Mouse (Mus musculus) embryo, embryonic 9.5 days (tissue): ENCODE measurements at regions not wholly inside any gene's neighbourhood (a gene's known extent, or its start where the extent isn't known, plus 50 kb on each side); places are given as distances from the start of the nearest gene placed in this dataset.

Experiments
- DNase-seq: peaks from one replicate; pipeline ENCODE4 v3.0.0-alpha.2; 2017; ENCODE audit errors: extremely low spot score

DNA sequence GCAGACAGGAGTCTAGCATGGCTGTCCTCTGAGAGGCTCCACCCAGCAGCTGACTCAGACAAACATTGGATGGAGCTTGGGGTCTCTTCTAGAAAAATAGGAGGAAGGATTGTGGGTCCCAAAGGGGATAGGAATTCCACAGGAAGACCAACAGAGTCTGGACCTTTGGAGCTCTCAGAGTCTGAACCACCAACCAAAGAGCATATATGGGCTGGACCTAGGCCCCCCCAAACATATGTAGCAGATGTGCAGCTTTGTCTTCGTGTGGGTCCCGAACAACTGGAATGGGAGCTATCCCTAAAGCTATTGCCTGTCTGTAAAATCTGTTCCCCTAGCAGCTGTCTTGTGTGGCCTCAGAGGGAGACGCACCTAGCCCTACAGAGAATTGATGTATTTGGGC is 50.1 kb upstream of the Cpm start:
- no peak for DNase-seq

DNA sequence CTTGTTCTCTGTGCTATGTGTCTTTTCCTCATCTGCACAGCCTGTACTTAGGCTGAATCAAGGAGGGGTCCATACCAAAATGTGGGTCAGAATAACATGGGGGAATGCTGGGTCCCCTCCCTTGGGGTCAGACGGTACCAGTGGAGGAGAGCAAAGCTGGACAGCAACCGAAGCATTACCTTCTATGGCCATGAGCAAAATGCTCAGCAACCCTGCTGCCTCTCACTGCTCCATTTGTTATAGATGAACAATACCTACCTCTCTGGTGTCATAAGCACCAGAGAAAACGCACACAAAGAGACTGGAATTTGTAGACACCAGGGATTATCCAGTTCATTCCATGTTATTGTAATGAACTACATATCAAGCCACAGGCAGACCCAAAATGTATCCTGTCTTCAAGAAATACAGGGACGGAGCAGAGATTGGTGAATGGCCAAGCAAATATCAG is 50.6 kb upstream of the Cpm start:
- no peak for DNase-seq

DNA sequence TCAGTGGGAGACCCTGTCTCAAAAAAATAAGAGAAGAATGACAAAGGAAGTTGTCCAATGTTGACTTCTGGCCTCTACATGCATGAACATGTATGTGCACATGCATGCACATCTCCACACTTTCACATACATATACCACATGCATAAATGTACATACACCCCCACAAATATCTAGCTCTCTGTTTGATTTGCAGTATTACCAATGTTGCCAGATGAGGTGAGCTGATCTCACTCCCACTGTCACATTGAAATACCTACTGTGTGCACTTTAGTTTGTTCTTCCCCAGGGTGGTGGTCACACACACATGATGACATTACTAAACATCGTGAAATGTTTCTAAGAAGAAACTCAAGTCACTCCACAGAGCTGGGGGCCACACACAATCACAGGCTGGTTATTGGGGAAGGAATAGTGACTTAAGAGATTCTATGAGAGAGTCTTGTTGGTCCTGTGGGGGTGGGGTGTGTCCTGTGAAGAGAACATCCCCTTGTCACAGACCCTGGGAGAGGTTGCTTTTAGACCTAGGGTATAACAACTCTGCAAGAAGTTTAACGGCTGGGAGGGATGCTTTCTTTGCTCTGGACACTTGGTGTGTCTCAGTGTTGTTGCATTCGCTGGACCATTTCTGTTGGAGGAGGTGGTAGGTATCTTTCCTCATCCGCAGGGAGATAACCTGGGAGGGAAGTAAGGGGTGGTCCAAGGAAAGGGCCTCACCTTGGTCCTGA is 51.2 kb upstream of the Cpm start:
- DNase-seq: no peak

DNA sequence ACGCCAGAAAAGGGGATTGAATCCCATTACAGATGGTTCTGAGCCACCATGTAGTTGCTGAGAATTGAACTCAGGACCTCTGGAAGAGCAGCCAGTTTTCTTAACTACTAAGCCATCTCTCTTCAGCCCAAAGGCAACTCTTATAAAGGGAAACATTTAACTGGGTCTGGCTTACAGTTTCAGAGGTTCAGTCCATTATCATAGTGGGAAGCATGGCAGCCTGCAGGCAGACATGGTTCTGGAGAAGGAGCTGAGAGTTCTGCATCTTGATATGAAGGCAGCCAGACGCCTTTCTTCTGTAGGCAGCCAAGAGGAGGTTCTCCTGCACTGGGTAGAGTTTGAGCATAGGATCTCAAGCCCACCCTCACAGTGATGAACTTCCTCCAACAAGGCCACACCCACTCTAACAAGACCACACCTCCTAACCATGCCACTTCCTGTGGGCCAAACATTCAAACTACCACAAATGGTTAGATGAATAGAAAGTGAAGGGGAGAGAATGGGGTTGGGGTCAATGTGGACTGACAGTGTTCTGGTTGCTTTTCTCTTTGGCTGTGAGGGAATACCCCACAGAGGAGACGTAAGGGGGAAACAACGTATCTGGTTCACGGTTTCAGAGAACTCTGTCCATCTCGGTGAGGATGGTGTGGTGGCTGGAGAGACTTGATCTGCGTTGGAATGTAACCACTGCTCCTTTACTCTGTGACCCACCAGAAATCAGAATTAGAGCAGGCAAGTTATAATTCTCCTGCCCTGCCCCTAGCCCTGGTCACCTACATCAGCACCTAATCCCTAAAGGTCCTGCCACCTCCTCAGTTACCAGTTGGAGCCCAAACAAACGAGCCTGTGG is 52.2 kb upstream of the Cpm start:
- DNase-seq: no peak

DNA sequence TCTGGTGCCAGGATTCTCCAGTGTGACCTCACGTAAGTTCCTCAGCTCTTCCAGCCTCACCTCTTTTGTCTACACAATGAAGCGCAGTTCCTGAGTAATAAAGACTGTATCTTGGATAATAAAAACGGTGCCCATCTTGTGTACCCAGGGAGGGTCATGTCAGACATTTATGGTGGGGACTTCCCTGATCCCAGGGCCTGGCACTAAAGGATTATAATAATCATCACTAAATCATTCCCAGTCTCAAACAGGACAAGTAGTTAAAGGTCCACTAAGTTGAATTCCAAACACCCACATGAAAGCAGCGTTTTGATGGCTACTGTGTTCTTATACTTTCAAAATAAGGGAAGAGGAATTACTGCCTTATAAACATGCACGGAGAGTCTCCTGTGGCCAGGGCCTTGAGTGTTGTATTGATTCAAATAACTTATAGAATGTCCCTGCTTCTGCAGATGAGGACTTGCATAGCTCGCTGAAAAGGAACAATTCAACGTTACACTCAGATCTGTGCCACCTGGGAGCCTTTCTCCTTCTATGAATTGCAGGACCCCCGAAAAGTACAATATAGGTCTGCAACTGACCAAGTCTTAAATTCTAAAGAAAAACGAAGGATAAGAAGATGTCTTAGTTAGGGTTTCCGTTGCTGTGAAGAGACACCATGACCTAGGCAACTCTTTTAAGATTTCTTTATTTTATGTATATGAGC is 53.0 kb upstream of the Cpm start:
- no peak for DNase-seq

DNA sequence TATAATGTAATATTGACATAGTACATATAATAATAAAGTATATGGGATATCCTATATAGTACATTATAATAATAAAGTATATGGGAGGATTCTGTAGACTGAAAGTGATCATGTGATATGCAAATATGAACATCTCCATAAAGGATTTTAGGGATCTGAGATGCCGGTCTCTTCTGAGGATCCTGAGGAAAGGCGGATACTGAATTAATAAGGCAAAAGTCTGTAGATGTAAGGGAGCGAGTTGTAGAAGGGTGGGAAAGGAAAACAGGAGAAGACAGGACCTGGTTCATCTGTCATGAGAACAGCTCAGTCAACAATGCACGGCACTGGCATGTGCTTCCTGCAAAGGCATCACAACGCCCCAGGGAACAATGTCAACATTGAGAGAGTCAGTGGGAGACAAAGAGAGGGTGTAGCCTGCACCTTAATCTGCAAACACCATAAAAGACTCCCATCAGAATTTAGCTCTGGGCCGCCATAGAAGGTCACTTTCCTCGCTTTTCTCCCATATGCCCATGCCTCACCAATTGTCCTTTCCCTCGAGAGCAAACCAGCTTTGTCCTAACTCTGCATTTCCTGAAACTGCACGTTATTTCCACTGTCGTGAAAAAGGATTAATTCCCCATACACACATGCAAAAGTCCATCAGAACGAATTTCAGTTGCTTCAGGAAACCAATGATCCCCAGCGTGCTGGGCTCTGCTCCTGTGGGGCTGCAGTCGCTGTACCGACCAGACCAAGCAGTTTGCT is 53.7 kb upstream of the Cpm start:
- no peak for DNase-seq

DNA sequence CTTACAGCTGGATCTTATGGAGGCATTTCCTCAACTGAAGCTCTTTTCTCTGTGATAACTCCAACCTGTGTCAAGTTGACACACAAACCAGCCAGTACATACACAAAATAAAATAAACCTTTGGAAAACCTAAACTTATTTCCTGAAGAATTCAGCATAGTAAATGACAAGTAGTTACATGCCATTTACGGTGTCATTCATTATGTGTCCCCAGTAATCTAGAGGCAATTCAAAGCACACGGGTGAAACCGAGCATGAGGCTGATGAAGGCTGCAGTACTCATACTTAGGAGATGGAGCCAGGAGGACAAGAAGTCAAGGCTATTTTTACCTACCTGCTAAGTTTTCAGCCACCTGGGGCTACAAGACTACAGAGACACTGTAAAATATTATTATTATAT is 54.4 kb upstream of the Cpm start:
- DNase-seq: no peak

DNA sequence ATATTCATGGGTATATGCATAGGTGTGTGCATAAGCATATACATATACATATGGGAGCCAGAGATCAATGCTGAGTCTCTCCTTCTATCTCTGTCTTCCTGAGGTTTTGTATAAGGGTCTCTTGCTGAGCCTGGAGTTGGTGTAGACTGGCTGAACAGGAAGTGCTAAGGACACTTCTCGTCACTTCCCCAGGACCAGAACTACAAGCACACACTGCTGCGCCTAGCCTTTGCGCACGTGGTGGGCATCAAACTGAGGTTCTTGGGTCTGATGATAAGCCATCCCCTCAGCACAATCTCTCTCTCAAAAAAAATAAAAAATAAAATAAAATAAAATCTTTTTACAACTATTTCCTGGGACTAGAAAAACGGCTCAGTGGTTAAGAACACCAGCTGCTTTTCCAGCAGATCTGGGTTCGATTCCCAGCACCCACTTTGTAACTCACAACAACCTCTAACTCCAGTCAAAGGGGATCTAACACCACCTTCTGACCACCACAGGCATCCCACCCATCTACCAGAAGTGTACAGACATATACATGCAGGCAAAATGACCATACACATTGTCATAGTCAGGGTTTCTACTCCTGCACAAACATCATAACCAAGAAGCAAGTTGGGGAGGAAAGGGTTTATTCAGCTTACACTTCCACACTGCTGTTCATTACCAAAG is 55.1 kb upstream of the Cpm start:
- no peak for DNase-seq

DNA sequence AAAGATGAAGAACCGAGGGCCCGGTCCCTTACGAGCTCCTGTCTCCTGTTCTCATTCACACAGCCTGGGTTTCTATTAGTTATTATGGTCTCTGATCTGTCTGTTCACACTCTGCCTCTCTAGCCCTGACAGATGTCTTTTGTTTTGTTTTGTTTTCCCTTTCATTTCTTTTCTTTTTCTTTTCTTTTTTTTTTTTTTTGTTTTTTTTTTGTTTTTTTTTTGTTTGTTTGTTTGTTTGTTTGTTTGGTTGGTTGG is 55.8 kb upstream of the Cpm start:
- DNase-seq: no peak

DNA sequence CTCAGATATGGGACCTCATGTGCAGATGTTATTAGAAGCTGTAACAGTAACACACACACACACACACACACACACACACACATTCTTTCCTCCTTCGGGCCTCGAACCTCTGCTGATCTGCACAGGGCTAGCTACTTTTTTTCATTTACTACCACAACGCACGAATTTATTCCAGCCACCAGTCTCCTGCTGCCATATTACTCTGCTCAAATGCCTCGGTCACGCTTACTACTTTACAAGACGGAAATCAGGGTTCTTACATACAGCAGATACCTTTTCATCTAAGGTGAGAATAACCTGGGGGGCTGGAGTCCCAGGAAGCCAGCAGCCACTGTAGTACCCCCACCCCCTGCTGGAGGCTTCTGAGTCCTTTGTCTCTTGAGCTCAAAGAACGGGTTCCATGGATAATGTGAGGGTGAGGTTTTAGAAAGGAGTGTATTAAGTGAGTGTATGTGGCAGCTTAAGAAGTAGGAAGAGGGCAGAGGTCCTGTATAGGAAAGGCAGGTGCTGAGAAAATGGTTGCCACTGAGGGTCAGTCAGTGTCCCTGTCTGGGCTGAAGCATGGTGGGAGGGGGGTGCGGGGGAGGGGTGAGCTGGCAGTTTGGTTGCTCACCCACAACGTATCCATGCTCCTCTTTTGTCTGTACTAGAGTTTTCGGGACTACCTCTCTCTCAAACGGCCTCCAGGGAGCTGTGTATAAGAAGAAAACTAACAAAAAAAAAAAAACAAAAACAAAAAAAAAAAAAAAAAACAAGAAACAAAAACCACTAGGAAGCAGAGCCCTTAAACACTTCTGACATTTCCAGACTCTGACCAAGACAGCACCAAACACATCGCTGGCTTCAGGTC is 56.3 kb upstream of the Cpm start:
- no peak for DNase-seq

DNA sequence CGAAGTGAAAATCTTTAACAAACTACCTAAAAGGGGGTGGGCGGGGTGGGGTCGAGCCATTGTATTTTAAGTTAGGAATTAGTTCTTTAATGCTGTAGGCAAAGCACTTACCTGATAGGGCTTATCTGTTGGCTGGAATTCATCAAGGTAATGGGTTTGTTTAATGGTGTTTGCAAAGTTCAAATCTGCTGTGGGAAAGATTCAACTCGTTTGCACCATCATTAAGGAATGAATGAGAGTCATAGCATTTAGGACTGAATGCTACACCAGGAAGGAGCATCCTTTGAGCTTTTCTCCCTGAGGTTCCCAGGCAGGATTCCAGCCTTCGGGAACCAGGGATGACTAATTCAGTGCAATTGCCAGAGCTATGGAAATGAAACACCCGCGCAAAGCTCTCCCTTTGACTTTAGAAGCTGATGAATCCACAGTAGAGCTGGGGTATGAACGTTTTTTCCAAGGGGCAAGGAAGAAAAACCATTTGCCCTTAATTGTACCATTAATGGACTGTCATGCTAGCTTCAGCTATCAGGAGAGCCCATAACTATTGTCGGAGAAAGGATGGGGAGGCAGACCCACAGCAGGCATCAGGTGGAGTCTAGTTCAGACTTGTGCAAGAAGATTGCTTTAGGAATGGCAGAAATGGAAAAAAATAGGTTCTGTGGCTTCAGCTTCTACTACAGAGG is 57.3 kb upstream of the Cpm start:
- no peak for DNase-seq

DNA sequence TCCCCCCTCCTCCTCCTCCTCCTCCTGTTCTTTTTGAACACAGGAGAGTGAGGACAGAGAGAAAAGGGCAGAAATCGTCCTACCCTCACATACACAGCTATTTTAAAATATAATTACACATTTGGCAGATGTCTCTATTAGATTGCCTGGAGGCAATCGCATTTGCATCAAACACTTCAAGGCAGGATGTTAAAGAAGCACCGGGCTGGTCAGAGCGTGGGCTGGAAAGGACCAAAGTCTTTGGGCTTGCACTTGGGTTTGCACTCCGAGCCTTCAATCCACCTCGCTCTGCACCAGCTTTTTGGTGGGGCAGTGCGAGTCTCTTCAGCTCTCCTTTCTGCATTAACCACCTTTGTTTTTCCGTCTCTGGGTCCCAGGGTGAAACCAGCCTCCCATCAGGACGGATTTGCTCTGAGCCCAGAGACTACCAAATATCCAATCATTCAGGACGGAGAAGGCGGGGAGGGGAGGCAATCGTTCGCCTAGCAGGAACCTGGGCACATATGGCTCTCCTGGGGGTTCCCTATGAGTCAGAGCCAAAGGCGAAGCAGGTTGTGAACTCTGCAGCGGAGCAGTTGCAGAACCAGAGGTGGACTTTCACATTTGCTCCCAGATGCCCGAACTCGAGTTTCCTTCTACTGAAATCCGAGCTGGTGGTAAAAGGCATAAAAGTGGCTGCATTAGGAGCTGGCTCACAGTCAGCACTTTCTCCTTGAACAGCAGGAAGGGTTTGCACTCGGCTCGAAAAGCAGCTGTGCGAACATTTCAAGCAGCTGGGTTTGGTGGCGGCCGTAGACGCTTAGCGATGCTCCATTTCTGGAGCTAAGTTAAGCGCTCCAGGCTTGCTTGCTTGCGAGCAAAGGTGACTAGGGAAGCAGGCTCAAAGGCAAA is 58.1 kb upstream of the Cpm start:
- DNase-seq: peak; percentile 60

DNA sequence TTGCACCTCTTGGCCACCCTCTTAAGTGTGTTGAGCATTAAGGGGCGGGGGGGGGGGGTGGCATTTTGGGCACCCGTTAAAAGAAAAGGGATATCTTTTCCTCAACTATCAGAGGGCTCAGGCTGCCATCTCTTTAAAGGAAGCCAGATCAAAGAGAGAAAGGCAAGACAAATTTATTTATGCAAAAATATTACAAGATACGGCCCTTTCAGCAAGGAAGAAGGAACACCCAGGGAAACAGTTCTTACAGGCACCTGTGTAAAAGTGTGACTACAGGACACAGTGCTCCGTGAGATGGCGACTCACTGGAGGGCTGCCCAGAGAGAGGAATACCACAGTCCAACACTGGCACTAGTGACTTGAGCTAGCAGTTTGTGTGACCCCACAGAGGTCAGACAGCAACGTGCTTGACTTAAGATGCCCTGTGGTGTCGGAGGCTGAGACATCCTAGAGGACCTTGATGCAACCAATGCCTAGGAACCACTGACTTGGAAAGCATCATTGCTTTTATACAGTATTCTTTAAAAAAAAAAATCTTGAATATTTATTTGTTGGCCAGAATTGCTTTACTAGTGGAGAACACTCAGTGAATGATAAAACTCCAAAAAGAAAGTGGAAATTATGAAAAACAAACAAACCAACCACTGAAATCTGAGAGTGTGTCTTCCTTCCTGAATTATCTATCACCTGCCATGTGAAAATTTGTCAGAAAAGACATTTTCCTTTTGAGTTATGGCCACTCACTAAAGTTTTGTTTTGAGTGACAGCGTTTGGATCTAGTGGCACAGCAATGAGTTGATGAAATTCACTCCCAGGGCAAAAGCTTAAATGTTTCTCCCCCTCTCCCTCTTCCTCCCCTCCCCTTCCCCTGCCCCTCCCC is 59.0 kb upstream of the Cpm start:
- DNase-seq: no peak

DNA sequence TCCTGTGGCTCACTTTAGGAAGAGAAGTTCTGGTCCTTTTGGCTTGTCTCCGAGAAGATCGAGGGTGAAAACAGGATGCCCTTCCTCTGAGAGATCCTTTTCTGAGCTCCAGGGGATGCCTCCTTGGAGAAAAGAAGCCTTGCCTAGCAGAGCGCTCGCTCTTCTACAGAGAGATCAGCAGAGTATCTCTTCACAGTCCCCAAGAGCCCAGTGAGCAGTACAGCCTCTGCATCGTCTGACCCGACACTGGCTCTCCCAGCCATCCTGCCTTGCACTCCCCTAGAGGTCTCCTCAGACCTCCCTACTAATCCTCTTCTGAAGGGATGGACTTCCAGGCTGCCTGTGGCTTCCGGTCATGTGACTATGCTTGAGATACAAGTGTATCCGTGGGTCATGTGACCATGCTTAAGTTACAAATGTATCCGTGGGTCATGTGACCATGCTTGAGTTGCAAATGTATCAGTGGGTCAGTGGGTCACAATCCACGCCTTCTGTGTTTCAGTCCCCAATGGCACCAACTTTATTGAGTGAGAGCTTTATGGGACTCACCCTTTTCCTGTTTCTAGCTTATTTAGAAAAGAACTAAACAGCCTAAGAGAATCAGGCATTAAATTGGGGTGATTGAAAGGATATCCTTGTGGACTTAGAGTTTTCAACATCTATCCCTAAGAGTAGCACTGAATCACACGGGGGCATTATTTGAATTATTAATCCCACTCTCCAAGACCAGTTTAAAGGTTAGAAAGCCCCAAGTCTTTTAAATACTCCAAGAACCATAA is 59.8 kb upstream of the Cpm start:
- no peak for DNase-seq

DNA sequence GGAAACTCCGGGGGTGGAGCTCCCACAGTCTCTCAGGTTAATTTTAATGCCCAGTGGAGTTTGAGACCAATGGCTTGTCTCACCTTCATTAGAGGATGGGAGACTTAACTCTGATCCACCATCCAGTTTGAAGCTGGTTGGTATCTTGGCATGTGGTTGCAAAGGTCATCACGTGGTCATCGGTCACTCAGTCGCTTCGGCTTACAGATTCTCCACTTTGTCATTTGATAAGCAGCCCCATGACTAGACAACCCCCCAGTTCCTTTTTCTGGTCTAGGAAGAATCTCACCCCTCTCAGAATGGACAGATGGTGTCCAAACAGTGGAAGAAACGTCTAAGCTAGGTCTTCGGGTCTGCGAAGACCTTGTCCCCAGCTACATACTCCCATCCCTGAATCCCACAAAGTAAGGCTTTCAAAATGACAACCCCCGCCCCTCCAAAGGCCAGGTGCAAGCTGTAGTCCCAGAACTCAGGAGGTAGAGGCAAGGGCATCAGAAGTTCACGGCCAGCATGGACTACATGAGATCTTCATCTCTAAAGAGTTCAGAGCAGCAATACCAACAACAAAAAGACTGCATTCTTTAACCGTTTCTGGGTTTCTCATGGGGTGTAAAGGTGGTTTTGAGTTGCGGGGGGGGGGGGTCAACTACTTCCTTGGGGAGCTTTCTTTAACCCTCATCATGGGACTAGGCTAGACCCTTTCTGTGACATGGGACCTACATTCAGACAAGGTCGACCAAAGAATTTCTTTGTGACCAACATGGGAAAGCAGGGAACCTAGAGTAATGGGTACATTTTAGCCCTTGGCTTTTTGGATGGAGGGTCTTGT is 60.6 kb upstream of the Cpm start:
- DNase-seq: no peak

DNA sequence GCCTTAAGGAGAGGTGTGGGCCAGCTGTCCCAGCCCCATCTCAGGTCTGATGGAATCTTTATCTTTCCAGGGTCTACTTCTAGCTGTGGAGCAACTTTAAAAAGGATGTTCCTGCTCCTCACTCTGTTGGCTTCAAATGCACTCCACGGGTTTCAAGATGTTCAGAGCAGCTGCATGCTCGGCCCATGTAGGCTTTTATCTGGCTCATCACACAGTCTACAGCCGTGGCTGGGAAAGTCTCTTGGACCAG is 61.2 kb upstream of the Cpm start:
- no peak for DNase-seq
